Mouse (Mus musculus) heart, adult 2 months (tissue): ENCODE results near the gene Mast3. TPM values are rescaled to one million over a fixed set of nuclear protein-coding genes. Genes with fewer than 3 reads are reported as not detected.

ENCODE experiments used
- DNase-seq, 2 experiments: peaks; one replicate each; pipeline ENCODE4 v3.0.0; 2021
- H3K27ac ChIP-seq: fragments of 200-600 bp; 2 replicates; pipeline ENCODE4 v1.8.1; 2022
- H3K27me3 ChIP-seq: fragments of 200-500 bp; 2 replicates; pipeline ENCODE4 v1.6.1; 2012; ENCODE audit warnings: mild to moderate bottlenecking, low read length, inconsistent platforms, mixed read lengths; ENCODE audit not compliant: control insufficient read depth, insufficient read depth
- H3K36me3 ChIP-seq: fragments of 200-500 bp; 2 replicates; pipeline ENCODE4 v1.6.1; 2012; ENCODE audit warnings: low read length, inconsistent platforms; ENCODE audit not compliant: control insufficient read depth, insufficient read depth
- H3K4me1 ChIP-seq: fragments of 200-500 bp; 2 replicates; pipeline ENCODE4 v1.6.1; 2011; ENCODE audit warnings: low read length; ENCODE audit not compliant: control insufficient read depth, insufficient read depth
- H3K4me3 ChIP-seq: fragments of 200-600 bp; 2 replicates; pipeline ENCODE4 v1.8.1; 2022
- H3K79me2 ChIP-seq: fragments of 200-500 bp; replicated peaks from 2 replicates; pipeline ENCODE4 v1.6.1; 2012; ENCODE audit warnings: mild to moderate bottlenecking, inconsistent platforms, low read length, moderate library complexity, mixed read lengths; ENCODE audit not compliant: control insufficient read depth, insufficient read depth
- H3K9ac ChIP-seq: fragments of 200-500 bp; 2 replicates; pipeline ENCODE4 v1.6.1; 2012; ENCODE audit warnings: low read depth, mild to moderate bottlenecking, control low read depth, inconsistent platforms, low read length, mixed read lengths
- CTCF ChIP-seq: fragments of 200-600 bp; IDR thresholded peaks from 2 replicates; pipeline ENCODE4 v1.8.1; 2022; ENCODE audit warnings: antibody characterized with exemption, mild to moderate bottlenecking, moderate library complexity
- EP300 ChIP-seq: fragments of 200-500 bp; IDR thresholded peaks from 2 replicates; pipeline ENCODE4 v1.6.1; 2011; ENCODE audit warnings: low read depth, low read length, control low read depth; ENCODE audit not compliant: insufficient read depth
- POLR2A ChIP-seq: fragments of 200-500 bp; IDR thresholded peaks from 2 replicates; pipeline ENCODE4 v1.6.1; 2011; ENCODE audit warnings: mild to moderate bottlenecking, low read depth, low read length, control low read depth; ENCODE audit not compliant: insufficient read depth
- WGBS: fragments of 180-500 bp; shearing (Covaris S2); methylation state at CpG from one replicate; pipeline ENCODE4 v1.1.7; 2018; 5-methylcytosine and 5-hydroxymethylcytosine counted together
- intact Hi-C: fragments of 180-260 bp; cut with DNase I; formaldehyde crosslinking; loops from one replicate; pipeline ENCODE4 v1.15.1; 2025
- polyA plus RNA-seq: library from polyadenylated mRNA; depleted of rRNA; stranded (reverse); fragments of >200 nt; gene quantifications from 2 replicates; pipeline ENCODE4 v1.2.3, GENCODE M21; 2012
- total RNA-seq, 2 experiments: library from RNA; stranded (reverse); gene quantifications; 2 replicates each; pipeline ENCODE4 v1.2.3; 2021

Mast3 gene
- total and polyA plus RNA-seq, 3 experiments, result 6.0 to 13.9 (median 7.4) TPM

DNA sequence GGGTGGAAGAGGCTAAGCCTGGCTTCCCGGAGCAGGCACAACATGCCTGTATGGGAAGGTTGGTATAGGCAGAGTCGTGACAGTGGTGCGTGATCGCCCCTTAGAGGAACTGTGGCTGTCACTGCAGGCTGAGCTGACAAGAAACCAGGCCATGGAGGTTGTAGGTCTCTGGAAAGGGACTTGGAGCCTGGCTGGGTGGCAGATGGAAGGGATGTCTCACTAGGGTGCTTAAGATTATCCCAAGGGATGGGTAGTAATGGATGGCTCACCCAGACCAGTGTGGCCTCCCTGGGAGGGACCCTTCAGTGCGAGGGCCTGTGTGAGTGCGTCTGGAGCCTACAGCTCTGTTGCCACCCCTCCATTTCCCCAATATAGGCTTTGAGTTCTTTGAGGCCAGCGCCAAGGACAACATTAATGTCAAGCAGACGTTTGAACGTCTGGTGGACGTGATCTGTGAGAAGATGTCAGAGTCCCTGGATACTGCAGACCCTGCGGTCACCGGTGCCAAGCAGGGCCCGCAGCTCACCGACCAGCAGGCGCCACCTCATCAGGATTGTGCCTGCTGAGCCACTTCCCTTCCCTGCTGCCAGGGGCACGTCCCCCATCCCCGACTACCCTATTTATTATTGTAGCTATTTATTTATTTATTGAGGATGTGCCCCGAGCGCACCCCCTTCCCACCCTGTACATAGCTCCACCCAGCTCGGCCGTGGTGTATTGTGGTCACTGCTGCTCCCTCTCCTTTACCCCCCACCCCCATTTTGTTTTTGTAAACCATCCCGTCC is 47.1 kb downstream of the Mast3 start:
- H3K4me3 ChIP-seq, result no peak overlapping the region
- WGBS, result 72% methylated on average over 22 of the region's 22 CpGs
- H3K27ac ChIP-seq, result no peak overlapping the region
- intact Hi-C loops, result no loop called here
- no peaks in the 10 kb centered on the region for H3K79me2 ChIP-seq
- DNase-seq, result peak in 1 of 2 experiments; percentile 30
- no peak overlapping the region for H3K9ac ChIP-seq
- H3K27me3 ChIP-seq, result no peaks in the 10 kb centered on the region
- peaks cover 3% of the 10 kb centered on the region; the same call in 1 of the 2 replicates for H3K36me3 ChIP-seq
- H3K4me1 ChIP-seq, result peaks cover 29% of the 10 kb centered on the region
- TF ChIP-seq CTCF (peak; percentile 56), POLR2A (no peak)

DNA sequence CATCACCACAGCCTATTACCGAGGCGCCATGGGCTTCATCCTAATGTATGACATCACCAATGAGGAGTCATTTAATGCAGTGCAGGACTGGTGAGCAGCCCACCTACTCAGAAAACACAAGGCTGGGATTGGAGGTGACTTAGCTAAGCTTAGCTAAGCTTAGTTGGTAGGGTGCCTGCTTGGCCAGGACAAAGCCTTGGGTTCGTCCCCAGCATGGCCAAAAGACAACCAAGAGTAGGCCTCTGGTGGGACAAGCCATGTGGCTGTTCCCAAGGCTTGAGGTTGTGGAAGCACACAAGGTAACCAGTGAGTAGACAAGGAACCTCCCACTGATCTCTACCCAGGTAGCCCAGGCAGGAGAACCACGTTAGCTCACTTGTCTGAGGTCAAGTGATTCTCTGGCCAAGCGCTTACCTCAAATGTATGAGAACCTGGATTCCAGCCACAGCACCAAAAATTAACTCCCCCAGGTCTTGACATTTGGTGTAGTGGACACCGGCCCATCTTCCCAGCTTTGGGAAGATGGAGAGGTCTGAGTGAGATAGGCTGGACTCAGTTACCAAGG is 48.3 kb downstream of the Mast3 start:
- no peak overlapping the region for H3K27ac ChIP-seq
- H3K4me3 ChIP-seq, result no peak overlapping the region
- TF ChIP-seq CTCF (no peak), POLR2A (no peak), EP300 (no peak)
- no peaks in the 10 kb centered on the region for H3K79me2 ChIP-seq
- WGBS, result 89% methylated on average over 6 of the region's 6 CpGs
- peak in 1 of 2 experiments; percentile 19 for DNase-seq
- H3K36me3 ChIP-seq, result peaks cover 3% of the 10 kb centered on the region; the same call in 1 of the 2 replicates
- no peaks in the 10 kb centered on the region for H3K27me3 ChIP-seq
- H3K4me1 ChIP-seq, result peaks cover 30% of the 10 kb centered on the region
- intact Hi-C loops, result no loop called here
- no peak overlapping the region for H3K9ac ChIP-seq

DNA sequence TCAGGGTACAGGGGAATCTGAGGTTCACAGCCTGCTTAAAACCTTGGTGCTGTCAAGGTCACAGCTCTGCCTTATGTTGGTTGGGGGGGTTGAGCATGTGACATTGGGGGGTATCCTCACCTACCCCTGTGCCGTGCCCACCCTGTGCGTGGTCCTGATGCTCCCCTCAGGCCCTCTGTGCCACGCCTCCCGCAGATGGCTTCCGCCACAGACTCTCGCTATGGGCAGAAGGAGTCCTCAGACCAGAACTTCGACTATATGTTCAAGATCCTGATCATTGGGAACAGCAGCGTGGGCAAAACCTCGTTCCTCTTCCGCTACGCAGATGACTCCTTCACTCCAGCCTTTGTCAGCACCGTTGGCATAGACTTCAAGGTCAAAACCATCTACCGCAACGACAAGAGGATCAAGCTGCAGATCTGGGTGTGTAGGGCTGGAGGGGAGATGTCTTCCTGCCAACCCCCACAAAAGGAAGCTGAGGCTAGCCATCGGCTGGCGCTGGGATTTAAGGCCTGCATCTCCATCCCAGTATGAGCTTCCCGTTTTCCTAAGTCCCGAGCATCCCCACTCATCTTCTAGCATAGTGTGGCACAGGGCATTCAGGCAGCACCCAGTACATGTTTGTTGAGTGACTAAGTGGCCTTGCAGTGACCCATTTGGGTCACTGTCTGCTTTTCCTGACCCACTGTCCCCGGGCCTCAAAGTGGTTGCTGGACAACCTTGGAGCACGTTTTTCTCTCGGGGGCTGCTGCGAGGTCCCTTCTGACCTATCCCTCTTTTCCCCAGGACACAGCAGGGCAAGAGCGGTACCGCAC is 49.0 kb downstream of the Mast3 start:
- peak in 1 of 2 experiments; percentile 30 for DNase-seq

DNA sequence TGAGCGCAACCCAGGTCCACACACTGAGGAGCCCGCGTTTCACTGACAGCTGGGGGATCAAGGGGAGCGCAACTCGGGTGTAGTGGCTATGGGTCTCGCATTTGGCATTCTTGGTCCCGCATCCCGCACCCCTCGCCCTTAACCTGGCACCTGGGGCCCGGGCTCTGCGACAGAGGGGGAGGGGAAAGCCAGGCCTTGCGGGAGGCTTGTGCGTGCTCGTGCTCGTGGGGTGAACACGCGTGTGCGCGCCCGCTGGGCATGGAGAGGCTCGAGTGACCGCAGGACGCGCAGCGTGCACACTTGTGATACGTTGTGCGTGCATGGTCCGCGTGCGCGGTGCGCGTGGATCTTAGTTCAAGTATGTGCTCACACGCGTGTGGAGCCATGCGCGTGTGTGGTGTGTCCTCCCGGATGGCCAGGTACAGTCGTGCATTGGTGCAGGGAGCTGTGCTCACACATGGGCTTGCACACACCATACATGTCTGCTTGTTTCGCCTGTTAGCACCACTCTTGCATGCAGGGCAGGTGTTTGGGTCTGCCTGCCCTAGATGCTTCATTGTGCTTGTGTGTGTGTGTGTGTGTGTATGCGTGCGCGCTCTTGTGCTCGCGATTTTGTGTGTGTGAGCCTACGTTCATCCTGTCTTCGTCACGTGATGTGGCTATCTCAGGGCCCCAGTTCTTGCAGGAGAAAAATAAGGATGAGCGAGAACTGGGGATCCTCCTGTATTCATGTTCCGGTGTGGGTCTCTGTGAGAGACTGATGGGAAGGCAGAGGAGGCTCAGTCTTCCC is 49.8 kb downstream of the Mast3 start:
- intact Hi-C loops, result loop anchor here (5.0 kb wide), 1 partner anchor 53 kb away; the partner anchor contains the start of gene Iqcn
- Histone ChIP-seq H3K36me3 (peaks cover 3% of the 10 kb centered on the region; the same call in 1 of the 2 replicates), H3K9ac (peak overlapping the region; percentile 79), H3K4me3 (peak overlapping the region; percentile 64), H3K79me2 (no peaks in the 10 kb centered on the region), H3K4me1 (peaks cover 29% of the 10 kb centered on the region), H3K27me3 (no peaks in the 10 kb centered on the region), H3K27ac (peak overlapping the region; percentile 81)
- peak in 1 of 2 experiments; percentile 66 for DNase-seq
- no peak for TF ChIP-seq EP300
- 0 out of 2 replicates have a peak, but pooled peaks have one; percentile 5 for TF ChIP-seq POLR2A
- WGBS, result 8% methylated on average over 50 of the region's 50 CpGs

More for the DNA sequence above, 49.0 kb downstream of the Mast3 start:
- Histone ChIP-seq H3K27ac (no peak overlapping the region), H3K4me1 (peaks cover 29% of the 10 kb centered on the region), H3K4me3 (no peak overlapping the region; the same call in 1 of the 2 replicates), H3K79me2 (no peaks in the 10 kb centered on the region), H3K9ac (peak overlapping the region; percentile 2; the same call in 1 of the 2 replicates), H3K27me3 (no peaks in the 10 kb centered on the region), H3K36me3 (peaks cover 3% of the 10 kb centered on the region; the same call in 1 of the 2 replicates)
- intact Hi-C loops, result no loop called here
- TF ChIP-seq CTCF (no peak), EP300 (no peak), POLR2A (no peak)
- WGBS, result 74% methylated on average over 24 of the region's 24 CpGs

DNA sequence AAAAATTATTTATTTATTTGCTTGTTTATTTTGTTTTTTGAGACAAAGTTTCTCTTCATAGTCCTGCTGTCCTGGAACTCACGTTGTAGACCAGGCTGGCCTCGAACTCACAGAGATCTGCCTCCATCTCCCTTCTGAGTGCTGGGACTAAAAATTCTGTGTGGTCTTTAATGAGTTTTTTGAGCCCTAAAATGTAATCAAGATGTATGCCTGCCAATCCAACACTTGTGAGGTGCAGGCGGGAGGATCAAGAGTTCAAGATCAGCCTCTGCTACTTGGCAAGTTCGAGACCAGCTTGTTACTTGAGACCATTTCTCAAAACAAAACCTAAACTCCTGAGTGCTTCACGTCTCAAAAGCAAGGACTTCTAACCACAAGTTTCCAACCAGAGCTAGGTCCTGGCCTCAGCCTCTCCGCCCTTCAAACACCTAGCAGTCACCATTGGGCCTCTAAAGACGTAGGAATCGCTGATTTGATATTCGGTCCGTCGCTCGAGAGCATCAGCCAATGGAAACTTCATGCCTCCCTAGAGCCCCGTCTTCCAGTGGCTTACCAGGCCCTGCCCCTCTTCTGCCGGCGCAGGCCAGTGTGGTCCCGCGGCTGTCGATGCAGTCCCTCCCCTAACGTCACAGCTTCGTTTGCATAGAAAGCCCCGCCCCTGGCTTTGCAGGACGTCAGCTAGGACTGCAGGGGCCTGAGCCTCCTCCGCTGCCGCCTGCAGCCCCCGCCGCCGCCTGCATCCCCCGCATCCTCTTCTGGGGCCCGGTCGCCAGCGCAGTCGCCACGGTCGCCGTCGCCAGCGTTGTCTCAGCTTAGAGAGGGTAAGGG is 50.6 kb downstream of the Mast3 start, which contains the start of gene Rab3a:
TSS of gene Rab3a (plus strand) at position 637 of the 828 bp plus-strand sequence.
- Histone ChIP-seq H3K79me2 (no peaks in the 10 kb centered on the region), H3K27ac (peak within 1 kb of the TSS; percentile 92), H3K4me1 (peaks cover 24% of the 10 kb centered on the region), H3K27me3 (no peaks in the 10 kb centered on the region), H3K36me3 (peaks cover 3% of the 10 kb centered on the region; the same call in 1 of the 2 replicates), H3K4me3 (peak within 1 kb of the TSS; percentile 64), H3K9ac (peak within 1 kb of the TSS; percentile 79)
- intact Hi-C loops, result loop anchor here (5.0 kb wide), 1 partner anchor 52 kb away; the partner anchor contains the start of gene Iqcn
- peak; percentile 95 to 98 for DNase-seq
- 7% methylated on average over 37 of the region's 37 CpGs for WGBS
- peak; percentile 87 for TF ChIP-seq POLR2A
- 0 out of 2 replicates have a peak, but pooled peaks have one; percentile 5 for TF ChIP-seq CTCF
- TF ChIP-seq EP300, result peak; percentile 82; the same call in 1 of the 2 replicates
